Mouse (Mus musculus): ENCODE data around the gene Tcp11l2. TPM values are rescaled to one million over a fixed set of nuclear protein-coding genes. Genes with fewer than 3 reads are reported as not detected.

Tcp11l2 gene
- total and polyA plus RNA-seq, 2 experiments from 2014 or later = 11.2 to 18.9 TPM

GRCm38 (mm10) chr10:84658088-84658848 is 81.8 kb downstream of the Tcp11l2 start:
- DNase-seq (ENCODE audit: low spot score) = no peak
- H3K9ac ChIP-seq (replicated peaks; ENCODE audit: low read length) = no peak overlapping the region
- no peak for TF ChIP-seq CTCF (IDR thresholded peaks at IDR 0.05; ENCODE audit: low read depth)
- no peak for ATAC-seq
- H3K9me3 ChIP-seq (ENCODE audit: low read length) = no peaks in the 10 kb centered on the region
- peak overlapping the region; percentile 36; the same call in 1 of the 2 replicates for H3K27ac ChIP-seq
- H3K4me2 ChIP-seq (ENCODE audit: low read depth, low read length) = no peak overlapping the region
- WGBS = 33% methylated on average over 18 of the region's 18 CpGs
- H3K4me3 ChIP-seq (ENCODE audit: low read length) = no peak overlapping the region
- no peaks in the 10 kb centered on the region for H3K4me1 ChIP-seq (ENCODE audit: insufficient read depth, low read length)
- no peaks in the 10 kb centered on the region; the same call in 1 of the 2 replicates for H3K36me3 ChIP-seq (ENCODE audit: insufficient read depth, low read length)
- no peaks in the 10 kb centered on the region for H3K27me3 ChIP-seq (ENCODE audit: insufficient read depth, low read length)

GRCm38 (mm10) chr10:84659281-84659680 is 82.9 kb downstream of the Tcp11l2 start:
- Histone ChIP-seq H3K36me3 (ENCODE audit: insufficient read depth, low read length) (no peaks in the 10 kb centered on the region; the same call in 1 of the 2 replicates), H3K4me2 (ENCODE audit: low read depth, low read length) (no peak overlapping the region), H3K4me1 (ENCODE audit: insufficient read depth, low read length) (no peaks in the 10 kb centered on the region), H3K27ac (no peak overlapping the region), H3K9ac (replicated peaks; ENCODE audit: low read length) (no peak overlapping the region), H3K4me3 (ENCODE audit: low read length) (no peak overlapping the region), H3K9me3 (ENCODE audit: low read length) (no peaks in the 10 kb centered on the region), H3K27me3 (ENCODE audit: insufficient read depth, low read length) (no peaks in the 10 kb centered on the region)
- DNase-seq (ENCODE audit: low spot score) (no peak), ATAC-seq (no peak)
- WGBS = 90% methylated on average over 3 of the region's 3 CpGs
- no peak for TF ChIP-seq CTCF (IDR thresholded peaks at IDR 0.05; ENCODE audit: low read depth)

- Histone ChIP-seq H3K4me3 (ENCODE audit: low read length) (no peak overlapping the region), H3K9ac (replicated peaks; ENCODE audit: low read length) (no peak overlapping the region), H3K4me1 (ENCODE audit: insufficient read depth, low read length) (no peaks in the 10 kb centered on the region), H3K27me3 (ENCODE audit: insufficient read depth, low read length) (no peaks in the 10 kb centered on the region), H3K9me3 (ENCODE audit: low read length) (no peaks in the 10 kb centered on the region), H3K27ac (no peak overlapping the region), H3K4me2 (ENCODE audit: low read depth, low read length) (no peak overlapping the region), H3K36me3 (ENCODE audit: insufficient read depth, low read length) (no peaks in the 10 kb centered on the region; the same call in 1 of the 2 replicates)
- ATAC-seq (no peak), DNase-seq (ENCODE audit: low spot score) (no peak)
- no peak for TF ChIP-seq CTCF (IDR thresholded peaks at IDR 0.05; ENCODE audit: low read depth)
- WGBS = 93% methylated on average over 6 of the region's 6 CpGs
These were observed 85.7 kb downstream of the Tcp11l2 start for GRCm38 (mm10) chr10:84662138-84662537.

Other genes with a start within 250 kb of the Tcp11l2 start
- 22.7 and 23.3 TPM in 2 replicates for gene Nuak1, start 136.0 kb upstream of the Tcp11l2 start, total RNA-seq (2014; rRNA removed)
- 3.0 and 3.1 TPM in 2 replicates for gene Nuak1, start 136.0 kb upstream of the Tcp11l2 start, polyA plus RNA-seq (2015; fragmentation: Nextera tagmentation; extraction: Ambion mirVana)
- 53.1 and 58.7 TPM in 2 replicates for gene Ckap4, start 42.6 kb upstream of the Tcp11l2 start, total RNA-seq (2014; rRNA removed)
- 50.9 and 52.1 TPM in 2 replicates for gene Ckap4, start 42.6 kb upstream of the Tcp11l2 start, polyA plus RNA-seq (2015; fragmentation: Nextera tagmentation; extraction: Ambion mirVana)
- gene Polr3b, start 45.7 kb downstream of the Tcp11l2 start, total RNA-seq (2014; rRNA removed) = 7.8 and 11.1 TPM in 2 replicates
- 8.7 and 10.1 TPM in 2 replicates for gene Polr3b, start 45.7 kb downstream of the Tcp11l2 start, polyA plus RNA-seq (2015; fragmentation: Nextera tagmentation; extraction: Ambion mirVana)
- gene Rfx4, start 179.4 kb downstream of the Tcp11l2 start, total RNA-seq (2014; rRNA removed) = 16.7 and 21.5 TPM in 2 replicates
- gene Rfx4, start 179.4 kb downstream of the Tcp11l2 start, polyA plus RNA-seq (2015; fragmentation: Nextera tagmentation; extraction: Ambion mirVana) = 16.1 and 17.1 TPM in 2 replicates